Mouse (Mus musculus): ENCODE data around the gene Pla2g1b. TPM values are rescaled to one million over a fixed set of nuclear protein-coding genes. Genes with fewer than 3 reads are reported as not detected.

Pla2g1b gene
- polyA plus RNA-seq, 1 experiment from 2014 or later = 0.58 TPM

DNA sequence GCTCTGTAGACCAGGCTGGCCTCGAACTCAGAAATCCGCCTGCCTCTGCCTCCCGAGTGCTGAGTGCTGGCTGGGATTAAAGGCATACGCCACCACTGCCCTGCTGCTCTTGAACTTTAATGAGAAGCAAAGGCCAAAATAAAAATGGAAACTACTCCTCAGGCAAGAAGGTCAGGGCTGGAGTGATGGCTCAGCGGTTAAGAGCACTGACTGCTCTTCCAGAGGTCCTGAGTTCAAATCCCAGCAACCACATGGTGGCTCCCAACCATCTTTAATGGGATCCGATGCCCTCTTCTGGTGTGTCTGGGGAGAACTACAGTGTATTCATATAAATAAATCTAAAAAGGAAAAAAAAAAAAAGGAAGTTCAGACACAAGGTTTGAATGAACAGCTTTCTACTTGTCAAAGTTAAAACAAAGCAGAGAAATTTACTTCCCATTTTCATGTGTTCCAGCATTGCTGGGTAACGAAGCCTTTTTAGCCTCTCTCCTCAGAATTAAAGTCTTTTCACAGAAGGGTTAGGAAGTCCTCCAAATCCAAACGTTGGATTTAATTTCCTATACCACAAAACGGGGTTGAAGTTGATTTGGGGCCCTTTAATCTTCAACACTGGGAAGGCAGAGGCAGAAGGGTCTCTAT is 22.0 kb downstream of the Pla2g1b start:
- ATAC-seq (ENCODE audit: low read depth) = no peak
- Histone ChIP-seq H3K9ac (replicated peaks; ENCODE audit: low read depth, low read length) (no peak overlapping the region), H3K27me3 (ENCODE audit: control insufficient read depth, insufficient read depth, low read length) (no peaks in the 10 kb centered on the region), H3K36me3 (ENCODE audit: control insufficient read depth, insufficient read depth, low read length) (no peaks in the 10 kb centered on the region), H3K27ac (ENCODE audit: low read depth, low read length) (no peak overlapping the region), H3K4me1 (ENCODE audit: control insufficient read depth, insufficient read depth, low read length) (peaks cover 17% of the 10 kb centered on the region), H3K9me3 (ENCODE audit: control insufficient read depth, low read length) (no peaks in the 10 kb centered on the region), H3K4me2 (ENCODE audit: low read depth, low read length) (peak overlapping the region; percentile 69; the same call in 1 of the 2 replicates), H3K4me3 (ENCODE audit: low read depth, low read length) (no peak overlapping the region)
- WGBS = 79% methylated on average over 9 of the region's 9 CpGs

DNA sequence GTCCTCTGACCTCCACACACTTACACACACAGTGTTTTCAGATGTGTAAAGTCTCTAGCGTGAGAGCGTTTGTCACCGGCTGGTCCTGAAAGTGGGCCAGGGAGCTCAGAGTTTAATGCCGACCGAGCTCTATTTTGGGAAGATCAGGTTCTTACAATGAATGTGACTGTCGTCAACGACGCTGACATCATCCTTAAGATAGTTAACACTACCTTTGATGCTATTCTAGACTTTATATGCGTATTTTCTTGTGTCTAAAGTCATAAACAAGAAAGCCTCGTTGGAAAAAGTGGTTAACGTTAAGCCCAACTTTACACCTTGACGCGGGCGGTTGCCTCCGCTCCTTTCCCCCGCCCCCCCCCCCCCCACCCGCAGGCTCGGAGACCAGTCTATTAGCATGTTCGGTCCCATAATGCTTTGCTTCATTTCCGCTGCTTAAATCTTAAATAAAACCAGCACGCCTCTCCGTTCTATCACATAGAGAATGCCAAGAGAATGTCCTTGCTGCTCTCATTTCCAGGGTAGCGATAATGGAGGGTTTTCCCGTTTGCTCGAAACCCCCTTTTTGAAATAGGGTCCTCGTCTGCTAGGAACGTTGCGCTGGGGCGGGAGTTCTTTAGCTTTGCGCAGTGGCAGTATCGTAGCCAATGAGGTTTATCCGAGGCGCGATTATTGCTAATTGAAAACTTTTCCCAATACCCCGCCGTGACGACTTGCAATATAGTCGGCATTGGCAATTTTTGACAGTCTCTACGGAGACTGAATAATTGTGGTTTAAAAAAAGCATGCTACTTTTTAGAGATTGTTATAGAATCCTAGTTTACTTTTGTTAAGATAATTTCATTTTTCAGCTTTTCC is 23.0 kb downstream of the Pla2g1b start:
- peak; percentile 68 for ATAC-seq (ENCODE audit: low read depth)
- WGBS = under 1% methylated on average over 39 of the region's 39 CpGs
- H3K9me3 ChIP-seq (ENCODE audit: control insufficient read depth, low read length) = no peaks in the 10 kb centered on the region

DNA sequence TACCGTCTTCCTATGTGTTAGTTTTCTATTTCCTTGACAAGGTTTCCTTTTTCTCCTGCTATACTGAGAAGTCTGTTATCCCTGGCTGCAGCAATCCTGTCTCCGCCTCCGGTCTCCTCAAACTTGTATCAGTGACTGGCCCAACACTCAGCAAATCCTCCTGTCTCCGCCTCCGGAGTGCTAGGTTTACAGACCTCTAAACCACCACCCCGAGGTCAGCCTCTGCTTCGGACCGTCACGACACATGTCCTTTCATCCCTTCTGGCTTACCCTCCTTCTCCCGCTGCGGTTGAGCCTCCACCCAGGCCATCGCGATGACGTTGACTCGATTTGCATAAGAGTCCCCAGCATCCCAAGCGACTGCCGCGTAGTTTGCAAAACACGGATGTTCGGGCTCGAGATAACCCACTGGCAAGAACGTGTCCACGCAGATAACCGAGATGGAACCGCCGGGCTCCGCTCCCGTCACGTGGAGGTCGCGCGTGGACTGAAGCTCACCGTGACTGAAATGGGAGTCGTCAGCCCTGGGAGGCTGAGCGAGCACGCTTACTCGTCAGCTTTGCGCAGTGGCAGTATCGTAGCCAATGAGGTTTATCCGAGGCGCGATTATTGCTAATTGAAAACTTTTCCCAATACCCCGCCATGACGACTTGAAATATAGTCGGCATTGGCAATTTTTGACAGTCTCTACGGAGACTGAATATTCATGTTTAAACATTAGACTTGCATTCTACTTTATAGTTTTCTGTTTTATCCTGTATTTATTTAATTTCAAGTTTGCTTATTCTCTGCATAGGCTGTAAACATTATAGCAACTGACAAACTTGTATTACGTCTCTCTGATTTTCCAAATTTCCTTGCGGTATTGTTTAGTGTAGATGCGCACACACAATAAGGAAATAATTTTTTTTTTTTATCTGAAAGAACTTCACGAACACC is 23.9 kb downstream of the Pla2g1b start:
- Histone ChIP-seq H3K4me3 (ENCODE audit: low read depth, low read length) (peak overlapping the region; percentile 28), H3K4me1 (ENCODE audit: control insufficient read depth, insufficient read depth, low read length) (peaks cover 15% of the 10 kb centered on the region), H3K27ac (ENCODE audit: low read depth, low read length) (peak overlapping the region; percentile 100), H3K27me3 (ENCODE audit: control insufficient read depth, insufficient read depth, low read length) (no peaks in the 10 kb centered on the region), H3K4me2 (ENCODE audit: low read depth, low read length) (peak overlapping the region; percentile 69), H3K9me3 (ENCODE audit: control insufficient read depth, low read length) (no peaks in the 10 kb centered on the region), H3K9ac (replicated peaks; ENCODE audit: low read depth, low read length) (peak overlapping the region; percentile 75), H3K36me3 (ENCODE audit: control insufficient read depth, insufficient read depth, low read length) (no peaks in the 10 kb centered on the region)
- peak; percentile 77 for ATAC-seq (ENCODE audit: low read depth)
- WGBS = under 1% methylated on average over 50 of the region's 50 CpGs

More for the DNA sequence above, 23.0 kb downstream of the Pla2g1b start:
- H3K4me1 ChIP-seq (ENCODE audit: control insufficient read depth, insufficient read depth, low read length) = peaks cover 15% of the 10 kb centered on the region
- peak overlapping the region; percentile 69 for H3K4me2 ChIP-seq (ENCODE audit: low read depth, low read length)
- peak overlapping the region; percentile 75 for H3K9ac ChIP-seq (replicated peaks; ENCODE audit: low read depth, low read length)
- peak overlapping the region; percentile 100 for H3K27ac ChIP-seq (ENCODE audit: low read depth, low read length)
- peak overlapping the region; percentile 28 for H3K4me3 ChIP-seq (ENCODE audit: low read depth, low read length)
- no peaks in the 10 kb centered on the region for H3K36me3 ChIP-seq (ENCODE audit: control insufficient read depth, insufficient read depth, low read length)
- no peaks in the 10 kb centered on the region for H3K27me3 ChIP-seq (ENCODE audit: control insufficient read depth, insufficient read depth, low read length)

DNA sequence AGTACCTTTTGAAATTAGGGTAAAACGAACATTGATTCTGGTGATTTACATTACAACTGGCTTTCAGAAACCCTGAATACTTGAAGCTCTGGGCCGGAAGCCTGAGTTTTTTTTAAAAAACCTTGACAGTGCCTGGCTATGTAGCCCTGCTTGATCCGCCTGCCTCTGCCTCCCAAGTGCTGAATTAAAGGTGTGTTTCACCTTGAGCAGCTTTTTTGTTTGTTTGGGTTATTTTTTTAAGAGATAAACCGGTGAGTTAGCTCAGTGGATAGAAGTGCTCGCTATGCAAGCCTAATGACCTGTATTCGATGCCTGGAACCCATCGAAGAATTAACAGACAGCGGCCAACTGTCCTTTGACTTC is 24.6 kb downstream of the Pla2g1b start:
- ATAC-seq (ENCODE audit: low read depth) = no peak
- H3K9ac ChIP-seq (replicated peaks; ENCODE audit: low read depth, low read length) = no peak overlapping the region
- WGBS = 15% methylated on average over 8 of the region's 8 CpGs

DNA sequence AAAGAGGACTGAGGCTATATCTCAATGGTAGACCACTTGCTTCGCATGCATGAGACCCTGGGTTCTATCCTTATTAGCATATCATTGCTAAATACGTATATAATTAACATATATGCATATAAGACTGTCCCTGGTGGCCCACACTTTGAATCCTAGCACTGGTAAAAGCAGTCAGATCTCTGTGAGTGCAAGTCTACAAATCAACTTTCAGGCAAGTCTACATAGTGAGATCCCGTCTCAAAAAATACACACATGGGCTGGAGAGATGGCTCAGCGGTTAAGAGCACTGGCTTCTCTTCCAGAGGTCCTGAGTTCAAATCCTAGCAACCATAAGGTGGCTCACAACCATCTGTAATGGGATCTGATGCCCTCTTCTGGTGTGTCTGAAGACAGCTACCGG is 25.0 kb downstream of the Pla2g1b start:
- Histone ChIP-seq H3K9me3 (ENCODE audit: control insufficient read depth, low read length) (no peaks in the 10 kb centered on the region), H3K9ac (replicated peaks; ENCODE audit: low read depth, low read length) (no peak overlapping the region), H3K4me2 (ENCODE audit: low read depth, low read length) (no peak overlapping the region; the same call in 1 of the 2 replicates), H3K4me3 (ENCODE audit: low read depth, low read length) (no peak overlapping the region), H3K27me3 (ENCODE audit: control insufficient read depth, insufficient read depth, low read length) (no peaks in the 10 kb centered on the region), H3K36me3 (ENCODE audit: control insufficient read depth, insufficient read depth, low read length) (no peaks in the 10 kb centered on the region), H3K4me1 (ENCODE audit: control insufficient read depth, insufficient read depth, low read length) (peaks cover 15% of the 10 kb centered on the region), H3K27ac (ENCODE audit: low read depth, low read length) (no peak overlapping the region)
- no peak for ATAC-seq (ENCODE audit: low read depth)
- 31% methylated on average over 5 of the region's 5 CpGs for WGBS

More for the DNA sequence above, 24.6 kb downstream of the Pla2g1b start:
- Histone ChIP-seq H3K4me1 (ENCODE audit: control insufficient read depth, insufficient read depth, low read length) (peaks cover 15% of the 10 kb centered on the region), H3K27me3 (ENCODE audit: control insufficient read depth, insufficient read depth, low read length) (no peaks in the 10 kb centered on the region), H3K27ac (ENCODE audit: low read depth, low read length) (peak overlapping the region; percentile 31; the same call in 1 of the 2 replicates), H3K36me3 (ENCODE audit: control insufficient read depth, insufficient read depth, low read length) (no peaks in the 10 kb centered on the region), H3K4me2 (ENCODE audit: low read depth, low read length) (0 out of 2 replicates have a peak overlapping the region, but pooled peaks have one; percentile 12), H3K9me3 (ENCODE audit: control insufficient read depth, low read length) (no peaks in the 10 kb centered on the region), H3K4me3 (ENCODE audit: low read depth, low read length) (no peak overlapping the region)

DNA sequence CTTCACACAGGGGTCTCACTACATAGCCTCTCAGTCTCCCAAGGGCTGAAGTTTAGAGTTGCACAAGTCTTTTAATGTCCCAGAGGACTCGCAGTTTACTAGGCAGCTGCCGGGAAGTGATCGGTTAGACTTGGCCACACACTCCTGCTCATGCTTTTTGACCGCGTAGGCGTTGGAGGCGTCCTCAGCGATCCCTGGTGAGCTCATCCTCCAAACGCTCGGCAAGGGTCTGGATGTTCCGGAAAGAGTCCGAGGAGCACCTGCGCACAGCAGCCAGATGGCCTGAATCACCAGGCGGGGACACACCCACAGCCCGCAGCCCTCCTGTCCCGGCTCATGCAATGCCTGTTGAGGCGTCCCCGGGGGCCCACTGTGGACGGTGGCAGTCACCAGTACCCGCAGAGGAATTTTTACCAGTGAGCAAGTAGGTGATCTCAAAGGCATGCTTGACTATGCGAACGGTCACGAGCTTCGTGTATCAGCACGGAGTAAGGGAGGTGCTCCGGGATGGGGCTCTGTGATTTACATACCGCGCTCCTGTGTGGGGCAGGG is 25.8 kb downstream of the Pla2g1b start:
- H3K9me3 ChIP-seq (ENCODE audit: control insufficient read depth, low read length) = no peaks in the 10 kb centered on the region
- H3K4me2 ChIP-seq (ENCODE audit: low read depth, low read length) = peak overlapping the region; percentile 36
- no peaks in the 10 kb centered on the region for H3K36me3 ChIP-seq (ENCODE audit: control insufficient read depth, insufficient read depth, low read length)
- ATAC-seq (ENCODE audit: low read depth) = no peak
- H3K27ac ChIP-seq (ENCODE audit: low read depth, low read length) = no peak overlapping the region
- peak overlapping the region; percentile 34 for H3K9ac ChIP-seq (replicated peaks; ENCODE audit: low read depth, low read length)
- WGBS = 2% methylated on average over 28 of the region's 28 CpGs
- H3K4me3 ChIP-seq (ENCODE audit: low read depth, low read length) = no peak overlapping the region
- H3K4me1 ChIP-seq (ENCODE audit: control insufficient read depth, insufficient read depth, low read length) = peaks cover 15% of the 10 kb centered on the region
- no peaks in the 10 kb centered on the region for H3K27me3 ChIP-seq (ENCODE audit: control insufficient read depth, insufficient read depth, low read length)

DNA sequence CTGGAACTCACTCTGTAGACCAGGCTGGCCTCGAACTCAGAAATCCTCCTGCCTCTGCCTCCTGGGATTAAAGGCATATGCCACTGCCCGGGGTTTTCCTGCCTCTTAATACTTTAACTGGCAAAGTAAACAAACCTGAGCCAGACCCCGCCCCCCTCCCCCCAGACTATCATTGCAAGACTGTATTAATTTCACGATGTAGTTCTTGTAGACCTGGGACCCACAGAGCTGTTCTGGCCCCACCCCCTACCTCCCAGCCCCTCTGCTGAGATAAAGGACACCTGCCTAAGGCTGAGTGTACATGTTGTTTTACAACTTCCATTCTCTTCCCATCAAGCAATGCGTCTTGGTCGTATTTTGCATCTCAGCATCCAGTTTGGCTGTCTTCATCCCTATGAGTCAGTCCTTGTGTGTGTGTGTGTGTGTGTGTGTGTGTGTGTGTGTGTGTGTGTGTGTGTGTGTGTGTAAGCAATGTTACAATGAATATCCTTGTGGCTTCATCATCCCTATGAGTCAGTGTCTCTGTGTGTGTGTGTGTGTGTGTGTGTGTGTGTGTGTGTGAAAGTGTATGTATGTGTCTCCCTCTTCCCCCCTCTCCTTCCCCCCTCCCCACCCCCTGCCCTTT is 26.8 kb downstream of the Pla2g1b start:
- Histone ChIP-seq H3K27me3 (ENCODE audit: control insufficient read depth, insufficient read depth, low read length) (no peaks in the 10 kb centered on the region), H3K9me3 (ENCODE audit: control insufficient read depth, low read length) (no peaks in the 10 kb centered on the region), H3K4me2 (ENCODE audit: low read depth, low read length) (no peak overlapping the region), H3K36me3 (ENCODE audit: control insufficient read depth, insufficient read depth, low read length) (no peaks in the 10 kb centered on the region), H3K9ac (replicated peaks; ENCODE audit: low read depth, low read length) (no peak overlapping the region), H3K27ac (ENCODE audit: low read depth, low read length) (no peak overlapping the region), H3K4me3 (ENCODE audit: low read depth, low read length) (no peak overlapping the region), H3K4me1 (ENCODE audit: control insufficient read depth, insufficient read depth, low read length) (peaks cover 15% of the 10 kb centered on the region)
- ATAC-seq (ENCODE audit: low read depth) = no peak
- WGBS = 74% methylated on average over 6 of the region's 6 CpGs

DNA sequence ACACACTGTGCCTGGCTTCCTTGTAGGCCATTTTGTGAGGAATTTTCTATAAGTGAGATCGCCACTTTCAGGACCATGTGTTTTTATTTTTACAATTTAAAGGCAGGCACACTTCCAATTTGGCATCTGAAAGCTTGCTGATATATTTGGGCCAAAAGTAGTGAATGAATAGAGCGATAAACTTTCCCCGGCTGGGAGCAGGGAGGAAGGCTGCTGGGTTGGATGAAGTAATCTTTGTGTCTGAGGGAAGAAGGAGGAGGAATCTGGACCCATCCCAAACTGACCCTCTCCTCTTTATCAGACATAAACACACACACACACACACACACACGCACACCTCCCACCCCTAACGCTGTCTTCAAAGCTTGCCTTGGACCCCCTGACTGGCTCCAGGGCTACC is 27.4 kb downstream of the Pla2g1b start:
- 51% methylated on average over 5 of the region's 5 CpGs for WGBS
- H3K4me1 ChIP-seq (ENCODE audit: control insufficient read depth, insufficient read depth, low read length) = peaks cover 15% of the 10 kb centered on the region
- no peaks in the 10 kb centered on the region for H3K27me3 ChIP-seq (ENCODE audit: control insufficient read depth, insufficient read depth, low read length)
- no peaks in the 10 kb centered on the region for H3K36me3 ChIP-seq (ENCODE audit: control insufficient read depth, insufficient read depth, low read length)
- H3K27ac ChIP-seq (ENCODE audit: low read depth, low read length) = no peak overlapping the region
- no peak overlapping the region for H3K9ac ChIP-seq (replicated peaks; ENCODE audit: low read depth, low read length)
- no peak overlapping the region for H3K4me3 ChIP-seq (ENCODE audit: low read depth, low read length)
- ATAC-seq (ENCODE audit: low read depth) = no peak
- H3K9me3 ChIP-seq (ENCODE audit: control insufficient read depth, low read length) = no peaks in the 10 kb centered on the region
- H3K4me2 ChIP-seq (ENCODE audit: low read depth, low read length) = no peak overlapping the region

All from neural tube, embryonic 14.5 days (tissue).